Mouse (Mus musculus) forebrain, postnatal 0 days (tissue): ENCODE data around the gene Arhgap23. TPM values are rescaled to one million over a fixed set of nuclear protein-coding genes. Genes with fewer than 3 reads are reported as not detected.

Experiments
- ATAC-seq: fragments of 200-750 bp; cut with Nextera tagmentation; 2 replicates; pipeline ENCODE4 v1.8.0; 2017; ENCODE audit warnings: mild to moderate bottlenecking, moderate library complexity
- DNase-seq: peaks from one replicate; pipeline ENCODE4 v3.0.0-alpha.2; 2015
- H3K27ac ChIP-seq: fragments of 300-500 bp; sonication (generic); 2 replicates; pipeline ENCODE4 v1.5.1; 2014; ENCODE audit warnings: low read depth, mild to moderate bottlenecking, antibody characterized with exemption, low read length, moderate library complexity, mixed read lengths
- H3K27me3 ChIP-seq: fragments of 300-500 bp; sonication (generic); 2 replicates; pipeline ENCODE4 v1.6.1; 2014; ENCODE audit warnings: mild to moderate bottlenecking, low read length, mixed read lengths; ENCODE audit not compliant: insufficient read depth
- H3K36me3 ChIP-seq: fragments of 300-500 bp; sonication (generic); 2 replicates; pipeline ENCODE4 v1.6.1; 2014; ENCODE audit warnings: mild to moderate bottlenecking, moderate library complexity; ENCODE audit not compliant: insufficient read depth
- H3K4me1 ChIP-seq: fragments of 300-500 bp; sonication (generic); 2 replicates; pipeline ENCODE4 v1.6.1; 2014; ENCODE audit warnings: antibody characterized with exemption; ENCODE audit not compliant: insufficient read depth
- H3K4me2 ChIP-seq: fragments of 300-500 bp; sonication (generic); 2 replicates; pipeline ENCODE4 v1.6.1; 2014; ENCODE audit warnings: low read depth, mild to moderate bottlenecking, moderate library complexity
- H3K4me3 ChIP-seq: fragments of 300-500 bp; sonication (generic); 2 replicates; pipeline ENCODE4 v1.5.1; 2014; ENCODE audit warnings: low read depth, low read length, mixed read lengths
- H3K9ac ChIP-seq: fragments of 300-500 bp; sonication (generic); 2 replicates; pipeline ENCODE4 v1.6.1; 2014; ENCODE audit warnings: mild to moderate bottlenecking
- H3K9me3 ChIP-seq: fragments of 300-500 bp; sonication (generic); 2 replicates; pipeline ENCODE4 v1.6.1; 2016; ENCODE audit warnings: low read length
- CTCF ChIP-seq: sonication (generic); IDR thresholded peaks from 2 replicates; pipeline ENCODE4 v1.5.1; 2016; ENCODE audit warnings: antibody characterized with exemption, control low read depth, low read depth
- WGBS: fragments of 180-500 bp; shearing (Covaris S2); extraction: QIAGEN DNeasy Blood & Tissue Kit; methylation state at CpG from one replicate; pipeline ENCODE4 v1.1.7; 2014; 5-methylcytosine and 5-hydroxymethylcytosine counted together
- polyA plus RNA-seq: library from polyadenylated mRNA; unstranded; fragments of >200 nt; fragmentation: Nextera tagmentation; extraction: Ambion mirVana; gene quantifications from 2 replicates; pipeline ENCODE4 v1.2.1, GENCODE M21; 2015
- total RNA-seq: library from RNA; depleted of rRNA; stranded (reverse); fragments of >200 nt; gene quantifications from 2 replicates; pipeline ENCODE4 v1.2.3, GENCODE M21; 2014

The Arhgap23 gene
- total and polyA plus RNA-seq, 2 experiments from 2014 or later: 10.2 to 52.9 TPM

GRCm38 (mm10) chr11:97487656-97488055 lies 72.3 kb downstream of the Arhgap23 start:
- ATAC-seq: no peak
- Histone ChIP-seq H3K9me3 (no peaks in the 10 kb centered on the region), H3K27ac (no peak overlapping the region), H3K4me1 (no peaks in the 10 kb centered on the region), H3K36me3 (peaks cover 62% of the 10 kb centered on the region), H3K27me3 (no peaks in the 10 kb centered on the region), H3K9ac (no peak overlapping the region), H3K4me2 (no peak overlapping the region), H3K4me3 (no peak overlapping the region)
- 83% methylated on average over 3 of the region's 3 CpGs for WGBS
- DNase-seq: no peak
- no peak for TF ChIP-seq CTCF

- Histone ChIP-seq H3K9ac (no peak overlapping the region), H3K27ac (no peak overlapping the region), H3K9me3 (no peaks in the 10 kb centered on the region), H3K27me3 (no peaks in the 10 kb centered on the region), H3K36me3 (peaks cover 63% of the 10 kb centered on the region), H3K4me1 (no peaks in the 10 kb centered on the region), H3K4me3 (no peak overlapping the region), H3K4me2 (no peak overlapping the region)
- 19% methylated on average over 16 of the region's 16 CpGs for WGBS
- DNase-seq: peak; percentile 87
- ATAC-seq: peak; percentile 81
- TF ChIP-seq CTCF: peak; percentile 94
Measured at GRCm38 (mm10) chr11:97489589-97490324, 74.4 kb downstream of the Arhgap23 start.

- Histone ChIP-seq H3K27me3 (no peaks in the 10 kb centered on the region; the same call in 1 of the 2 replicates), H3K36me3 (peaks cover 47% of the 10 kb centered on the region), H3K9ac (no peak overlapping the region), H3K4me1 (no peaks in the 10 kb centered on the region), H3K27ac (no peak overlapping the region), H3K4me2 (no peak overlapping the region), H3K4me3 (no peak overlapping the region), H3K9me3 (no peaks in the 10 kb centered on the region)
- 70% methylated on average over 10 of the region's 10 CpGs for WGBS
- TF ChIP-seq CTCF: no peak
- ATAC-seq: no peak
- DNase-seq: no peak
Measured at GRCm38 (mm10) chr11:97491640-97492039, 76.3 kb downstream of the Arhgap23 start.

- no peak for DNase-seq
- peaks cover 42% of the 10 kb centered on the region for H3K36me3 ChIP-seq
- no peaks in the 10 kb centered on the region; the same call in 1 of the 2 replicates for H3K27me3 ChIP-seq
- no peaks in the 10 kb centered on the region for H3K9me3 ChIP-seq
- no peak overlapping the region for H3K4me2 ChIP-seq
- H3K4me1 ChIP-seq: no peaks in the 10 kb centered on the region
- ATAC-seq: no peak
- no peak overlapping the region for H3K4me3 ChIP-seq
- no peak for TF ChIP-seq CTCF
- no peak overlapping the region for H3K9ac ChIP-seq
- no peak overlapping the region for H3K27ac ChIP-seq
- WGBS: 92% methylated on average over 3 of the region's 3 CpGs
Measured at GRCm38 (mm10) chr11:97492836-97493235, 77.5 kb downstream of the Arhgap23 start.

- Histone ChIP-seq H3K4me3 (no peak overlapping the region), H3K27ac (no peak overlapping the region), H3K9me3 (no peaks in the 10 kb centered on the region), H3K4me2 (no peak overlapping the region), H3K4me1 (no peaks in the 10 kb centered on the region), H3K36me3 (peaks cover 34% of the 10 kb centered on the region; the same call in 1 of the 2 replicates), H3K27me3 (peaks cover 19% of the 10 kb centered on the region), H3K9ac (no peak overlapping the region)
- DNase-seq: no peak
- no peak for ATAC-seq
- TF ChIP-seq CTCF: no peak
- WGBS: 90% methylated on average over 4 of the region's 4 CpGs
Measured at GRCm38 (mm10) chr11:97497543-97497942, 82.2 kb downstream of the Arhgap23 start.

GRCm38 (mm10) chr11:97499865-97500719 lies 84.8 kb downstream of the Arhgap23 start, which contains the start of gene 4933428G20Rik:
4933428G20Rik (minus strand) TSS chr11:97500340.
- Histone ChIP-seq H3K4me2 (peak within 1 kb of the TSS; percentile 47), H3K36me3 (peaks cover 26% of the 10 kb centered on the region; the same call in 1 of the 2 replicates), H3K27me3 (peaks cover 19% of the 10 kb centered on the region), H3K9ac (peak within 1 kb of the TSS; percentile 43), H3K27ac (no peak within 1 kb of the TSS), H3K9me3 (no peaks in the 10 kb centered on the region), H3K4me3 (peak within 1 kb of the TSS; percentile 27), H3K4me1 (no peaks in the 10 kb centered on the region)
- DNase-seq: no peak
- peak; percentile 52 for ATAC-seq
- no peak for TF ChIP-seq CTCF
- 11% methylated on average over 81 of the region's 88 CpGs for WGBS
